ENCODE assay signal across 8 mouse cellular contexts in the genomic region with DNA sequence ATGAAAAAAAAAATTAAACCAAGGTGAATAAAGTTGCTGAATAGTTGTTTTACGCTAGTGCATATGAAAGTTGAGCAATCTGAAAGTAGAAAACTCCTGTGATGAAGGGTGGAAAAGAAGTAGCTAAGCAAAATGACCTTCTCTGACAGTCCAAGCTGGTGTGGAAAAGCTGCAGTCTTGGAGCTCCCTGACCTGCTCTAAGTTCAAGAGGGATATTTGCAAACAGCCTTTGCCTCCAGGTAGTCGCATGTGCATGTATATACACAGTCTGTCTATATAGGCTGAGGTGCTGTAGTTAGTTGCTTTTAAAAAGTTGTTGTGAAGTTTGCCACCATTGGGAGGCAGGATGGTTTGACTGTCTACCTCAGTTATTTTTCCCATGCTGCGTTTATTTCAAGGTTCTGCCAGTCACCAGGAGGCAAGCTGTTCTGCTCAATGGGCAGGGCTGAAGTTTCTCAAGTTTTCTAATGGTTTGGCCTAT. TPM values are rescaled to one million over a fixed set of nuclear protein-coding genes. Genes with fewer than 3 reads are reported as not detected.
DNase-seq lines count a peak whose midpoint lies in the region; ATAC-seq lines count a peak whose summit lies in the region.

No protein-coding gene starts in this region.

- 0 out of 2 replicates have a peak overlapping the region, but pooled peaks have one; percentile 23 for H3K9ac ChIP-seq in limb, embryonic 15.5 days

- 0 out of 2 replicates have a peak overlapping the region, but pooled peaks have one; percentile 27 for H3K27ac ChIP-seq in limb, embryonic 15.5 days

- ATAC-seq in limb, embryonic 15.5 days (ENCODE audit: insufficient number of reproducible peaks, low FRiP score, low TSS enrichment, low read depth), result no peak

- H3K4me2 ChIP-seq in limb, embryonic 15.5 days, result peak overlapping the region; percentile 57

- no peaks in the 10 kb centered on the region for H3K9me3 ChIP-seq in limb, embryonic 15.5 days

- peak overlapping the region; percentile 74 for H3K4me3 ChIP-seq in limb, embryonic 15.5 days

- 7% methylated on average over 3 of the region's 3 CpGs for WGBS in limb, embryonic 15.5 days

- peak; percentile 23 for DNase-seq in adrenal gland, postnatal 14 days
- no peak for DNase-seq in adrenal gland, adult 18-20 months (ENCODE audit: low spot score in 2 of 2)
- DNase-seq in thymus, postnatal 0 days (ENCODE audit: low spot score), result peak; percentile 37
- no peak for DNase-seq in thymus, postnatal 10 days (ENCODE audit: low spot score in 2 of 2)
- no peak for DNase-seq in yolk sac, embryonic 10.5 days (ENCODE audit: low spot score)
- DNase-seq in gastrocnemius, postnatal 36 days, result no peak
- no peak for DNase-seq in cerebellum, postnatal 4 days (ENCODE audit: low spot score in 2 of 2)

- H3K36me3 ChIP-seq in limb, embryonic 15.5 days, result no peaks in the 10 kb centered on the region

- no peaks in the 10 kb centered on the region for H3K27me3 ChIP-seq in limb, embryonic 15.5 days

- intact Hi-C loops in gastrocnemius, postnatal 36 days (cut with DNase I), result loop anchor here (10.0 kb wide), 1 partner anchor 138 kb away; no protein-coding TSS in a partner anchor

- H3K4me1 ChIP-seq in limb, embryonic 15.5 days, result peaks cover 41% of the 10 kb centered on the region

RNA-seq across cellular contexts. Expression of a gene that starts 1.5 kb away (rescaled TPM):
- total RNA-seq in adrenal gland, postnatal 14 days (2021), result 35.7 and 38.2 TPM in 2 replicates
- total RNA-seq in adrenal gland, adult 18-20 months (2021), result 10 to 100 TPM; 32.6 to 55.2 TPM
- polyA plus RNA-seq in thymus, postnatal 0 days (2015; fragmentation: Nextera tagmentation; extraction: Ambion mirVana), result 11.8 and 12.1 TPM in 2 replicates
- polyA plus RNA-seq in limb, embryonic 15.5 days (2015; fragmentation: Nextera tagmentation; extraction: Ambion mirVana), result 11.7 and 13.1 TPM in 2 replicates
- 1 to 10 TPM; 6.1 to 6.7 TPM for total RNA-seq in gastrocnemius, postnatal 36 days (2021)

Comparison
In these comparisons a context has a peak if more than half of its experiments do, and no peak if none do; other contexts are left out.
1. DNase-seq: peak in adrenal gland, postnatal 14 days (single experiment) and thymus, postnatal 0 days (single experiment); none in adrenal gland, adult 18-20 months (0 of 2), thymus, postnatal 10 days (0 of 2), yolk sac, embryonic 10.5 days (single experiment), gastrocnemius, postnatal 36 days (0 of 2) and cerebellum, postnatal 4 days (0 of 2).